Mouse (Mus musculus) CD8-positive naive resting alpha-beta T cell, adult 2 months (primary cell): ENCODE measurements around the gene Cirbp.
A peak's percentile ranks its signal among the peaks of the same experiment; 100 is the strongest.

Experiments used
- DNase-seq, 2 experiments: peaks; one replicate each; pipeline ENCODE4 v3.0.0; 2022; ENCODE audit warnings: low read depth in 2 of 2, low spot score in 2 of 2

The Cirbp gene

DNA sequence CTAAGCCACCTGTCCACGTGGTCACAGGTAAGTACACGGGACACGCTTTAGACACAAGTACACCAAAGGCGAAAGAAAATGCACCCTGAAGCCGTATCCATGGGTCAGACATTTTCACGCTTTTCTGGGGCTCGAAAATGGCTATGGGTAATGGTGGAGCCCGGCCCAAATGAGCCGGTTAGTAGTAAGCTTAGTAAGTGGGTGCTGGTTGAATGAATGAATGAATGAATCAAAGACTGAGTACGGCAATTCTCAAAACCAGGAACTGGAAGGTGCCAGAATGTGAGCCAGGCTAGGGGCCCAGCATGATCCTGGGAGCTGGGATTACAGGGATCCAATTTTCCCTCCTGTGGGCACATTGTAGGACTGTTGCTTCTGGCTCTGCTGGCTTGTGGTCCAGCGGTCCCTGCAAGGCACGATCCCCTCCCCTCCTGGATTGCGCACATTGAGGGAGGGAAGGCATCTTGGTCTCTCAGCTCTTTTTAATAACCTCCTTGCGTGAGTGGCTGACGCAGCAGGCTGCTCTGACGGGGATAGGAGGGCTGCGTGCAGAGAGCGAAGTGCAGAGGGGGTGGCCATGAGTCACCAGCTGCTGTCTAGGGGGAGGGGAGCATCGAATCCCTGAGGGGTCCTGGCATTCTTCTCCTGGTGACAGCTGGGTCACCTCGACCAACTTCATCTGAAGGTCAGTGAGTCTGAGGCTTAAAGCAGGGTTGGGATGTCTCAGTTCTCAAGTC lies at the start of gene Cirbp:
TSS of gene Cirbp (plus strand) at position 594 of the 737 bp plus-strand sequence.
- no peak for DNase-seq

DNA sequence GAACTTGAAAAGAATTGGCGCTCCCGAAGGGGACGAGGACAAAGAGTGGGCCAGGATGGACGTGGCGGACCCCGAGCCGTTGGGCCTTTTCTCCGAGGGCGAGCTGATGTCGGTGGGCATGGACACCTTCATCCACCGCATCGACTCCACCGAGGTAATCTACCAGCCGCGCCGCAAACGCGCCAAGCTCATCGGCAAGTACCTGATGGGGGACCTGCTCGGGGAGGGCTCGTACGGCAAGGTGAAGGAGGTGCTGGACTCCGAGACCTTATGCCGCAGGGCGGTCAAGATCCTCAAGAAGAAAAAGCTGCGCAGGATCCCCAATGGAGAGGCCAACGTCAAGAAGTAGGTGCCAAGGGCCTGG lies 49.2 kb upstream of the Cirbp start:
- DNase-seq, result peak in 1 of 2 experiments; percentile 16

DNA sequence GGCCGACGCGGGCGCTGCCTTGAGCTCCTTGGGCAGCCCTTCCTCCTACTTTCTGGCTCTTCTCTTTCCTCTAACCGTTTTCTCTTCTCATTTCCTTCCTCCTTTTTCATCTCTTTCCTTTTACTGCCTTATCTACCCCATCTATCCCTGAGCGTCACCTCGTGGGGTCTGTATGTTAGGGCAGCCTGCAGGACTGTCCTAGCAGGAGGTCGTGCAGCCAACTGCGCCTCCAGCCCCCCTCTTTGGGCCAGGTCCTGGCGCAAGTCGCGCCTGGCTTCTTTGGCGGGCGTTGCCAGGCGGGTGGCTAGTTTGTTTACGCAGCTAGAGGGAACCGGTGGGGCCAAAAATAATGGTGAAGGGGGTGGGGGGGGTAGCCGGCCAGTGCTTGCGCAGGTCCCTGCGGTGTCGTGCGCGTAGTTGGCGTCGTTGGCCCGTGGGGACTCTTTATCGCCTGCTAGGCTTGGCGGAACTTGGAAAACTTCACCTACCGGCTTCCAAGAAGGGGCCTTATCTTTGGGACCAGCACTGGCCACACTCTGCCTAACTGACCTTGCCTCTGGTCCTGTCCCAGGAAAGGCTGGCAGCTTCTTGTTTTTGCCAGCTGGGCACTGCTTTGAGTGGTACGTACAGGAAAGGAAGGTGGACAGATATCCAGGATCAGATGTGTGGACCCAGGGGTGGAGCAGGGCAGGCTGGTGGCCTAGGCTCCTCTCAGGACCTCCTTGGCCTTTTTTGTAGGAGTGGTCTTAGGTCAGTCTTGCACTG lies 48.7 kb upstream of the Cirbp start:
- DNase-seq, result no peak

- DNase-seq, result no peak
These were observed 48.0 kb upstream of the Cirbp start for GRCm38 (mm10) chr10:80117736-80118135.

DNA sequence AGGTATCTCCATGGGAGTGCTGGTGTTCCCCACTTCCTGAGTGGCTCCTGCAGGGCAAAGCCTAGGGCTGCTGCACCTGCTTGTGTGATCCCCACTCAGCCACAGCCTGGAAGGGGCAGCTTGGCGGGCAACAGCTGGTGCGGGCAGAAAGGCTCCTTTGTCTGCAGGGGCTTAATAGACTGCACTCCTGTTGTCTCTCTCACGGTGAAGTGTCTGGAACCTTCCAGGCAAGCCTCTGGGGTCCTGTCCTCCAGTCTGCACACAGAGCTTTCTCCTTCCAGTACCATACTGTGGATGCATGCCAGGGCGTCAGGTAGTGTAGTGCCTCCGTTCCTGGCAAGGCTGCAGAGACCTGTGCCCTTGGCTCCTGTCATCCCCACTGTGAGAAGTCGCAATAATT lies 47.2 kb upstream of the Cirbp start:
- DNase-seq, result no peak

DNA sequence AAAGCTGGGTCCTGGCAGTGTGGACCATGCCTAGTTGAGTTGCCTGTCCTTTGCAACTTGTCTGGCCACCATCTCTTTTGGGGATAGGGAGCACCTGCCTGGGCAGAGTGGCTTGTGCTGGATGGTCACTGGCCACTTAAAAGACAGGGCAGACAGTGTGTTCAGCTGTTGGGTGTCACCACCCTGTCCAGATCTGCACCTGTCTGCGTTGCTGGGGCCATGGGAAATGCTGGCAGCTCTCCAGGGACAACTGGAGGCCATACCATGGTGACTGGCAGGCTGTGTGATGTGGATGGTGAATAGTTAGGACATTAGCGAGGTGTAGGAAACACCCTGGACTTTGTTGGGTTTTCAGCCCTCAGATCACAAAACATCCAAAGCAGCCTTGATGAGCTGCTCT lies 45.6 kb upstream of the Cirbp start:
- DNase-seq, result no peak

GRCm38 (mm10) chr10:80121639-80122038 lies 44.1 kb upstream of the Cirbp start:
- no peak for DNase-seq

- no peak for DNase-seq
These were observed 41.7 kb upstream of the Cirbp start for GRCm38 (mm10) chr10:80123932-80124562.

DNA sequence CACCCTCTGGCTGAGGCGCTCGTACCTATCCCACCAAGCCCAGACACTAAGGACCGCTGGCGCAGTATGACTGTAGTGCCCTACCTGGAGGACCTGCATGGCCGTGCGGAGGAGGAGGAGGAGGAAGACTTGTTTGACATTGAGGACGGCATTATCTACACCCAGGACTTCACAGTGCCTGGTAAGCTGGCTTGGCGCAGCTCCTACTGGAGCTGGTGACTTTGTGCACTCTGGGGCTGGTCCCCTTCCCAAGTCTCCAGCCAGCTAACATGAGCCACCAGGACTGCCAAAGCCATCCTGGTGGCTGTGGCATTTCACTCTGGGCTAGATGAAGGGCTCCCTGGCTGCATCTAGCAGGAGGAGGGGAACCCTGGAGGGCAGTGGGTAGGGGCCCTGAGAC lies 37.9 kb upstream of the Cirbp start:
- DNase-seq, result no peak

DNA sequence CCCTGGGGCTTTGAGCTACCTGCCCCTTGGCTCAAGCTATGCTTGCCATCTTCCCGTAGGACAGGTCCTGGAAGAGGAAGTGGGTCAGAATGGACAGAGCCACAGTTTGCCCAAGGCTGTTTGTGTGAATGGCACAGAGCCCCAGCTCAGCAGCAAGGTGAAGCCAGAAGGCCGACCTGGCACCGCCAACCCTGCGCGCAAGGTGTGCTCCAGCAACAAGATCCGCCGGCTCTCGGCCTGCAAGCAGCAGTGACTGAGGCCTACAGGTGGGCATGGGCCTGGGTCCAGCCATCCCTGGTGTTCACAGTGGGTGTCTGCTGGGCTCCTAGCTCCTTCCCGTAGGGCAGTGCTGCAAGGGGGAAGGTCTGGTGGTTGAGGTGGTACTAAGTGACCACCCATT lies 35.9 kb upstream of the Cirbp start:
- no peak for DNase-seq

GRCm38 (mm10) chr10:80130403-80131031 lies 35.3 kb upstream of the Cirbp start:
- DNase-seq, result no peak

GRCm38 (mm10) chr10:80131316-80131951 lies 34.4 kb upstream of the Cirbp start:
- DNase-seq, result no peak

- no peak for DNase-seq
These were observed 33.8 kb upstream of the Cirbp start for GRCm38 (mm10) chr10:80131952-80132350.

DNA sequence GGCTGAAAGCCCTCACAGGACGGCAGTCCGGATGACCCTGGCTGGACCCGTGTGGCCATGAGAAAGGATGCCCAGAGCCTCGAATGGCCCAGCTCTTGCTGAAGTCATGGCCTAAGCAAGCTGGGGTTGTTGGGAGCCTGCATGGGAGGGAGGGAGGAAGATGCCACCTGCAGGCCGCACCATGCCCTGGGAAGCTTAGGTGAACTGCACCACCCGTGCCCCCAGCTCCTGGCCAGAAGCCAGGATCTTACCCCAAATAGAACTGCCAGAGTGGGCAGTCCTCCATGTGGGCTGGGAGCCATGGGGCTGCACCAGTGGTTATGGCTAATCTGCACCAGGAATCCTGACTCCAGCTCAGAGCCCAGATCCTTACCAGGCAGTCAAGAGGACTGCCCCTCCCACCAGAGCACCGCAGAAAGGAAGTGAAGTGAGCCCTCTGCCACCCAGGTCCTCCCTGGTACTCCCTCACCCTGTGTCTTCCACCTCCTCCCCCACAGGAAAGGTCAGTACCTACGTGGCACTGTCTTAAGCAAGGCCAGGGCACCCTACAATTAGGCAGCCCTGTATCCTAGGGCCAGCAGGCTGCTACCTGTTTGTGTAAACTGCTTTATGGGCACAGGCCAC lies 32.4 kb upstream of the Cirbp start:
- DNase-seq, result no peak

DNA sequence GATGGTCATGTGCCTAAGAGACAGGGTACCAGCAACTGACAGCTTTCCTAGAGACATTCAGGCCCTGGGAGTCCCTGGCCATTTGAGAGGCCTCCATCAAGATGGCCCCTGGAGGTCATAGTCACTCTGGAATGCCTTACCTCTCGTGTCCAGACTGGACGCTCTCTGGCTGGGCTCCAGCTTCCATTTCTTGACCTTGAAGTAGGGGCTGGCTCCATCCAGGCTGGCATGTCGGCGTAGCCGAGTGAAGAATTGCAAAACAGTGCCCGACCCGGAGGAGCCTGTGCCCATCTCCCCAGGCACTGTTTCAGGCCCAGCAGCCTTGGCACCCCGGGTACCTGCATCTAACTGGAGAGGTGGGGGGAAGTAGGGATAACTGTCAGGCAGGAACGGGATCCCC lies 31.4 kb upstream of the Cirbp start:
- no peak for DNase-seq

- no peak for DNase-seq
These were observed 30.6 kb upstream of the Cirbp start for GRCm38 (mm10) chr10:80135161-80135560.

DNA sequence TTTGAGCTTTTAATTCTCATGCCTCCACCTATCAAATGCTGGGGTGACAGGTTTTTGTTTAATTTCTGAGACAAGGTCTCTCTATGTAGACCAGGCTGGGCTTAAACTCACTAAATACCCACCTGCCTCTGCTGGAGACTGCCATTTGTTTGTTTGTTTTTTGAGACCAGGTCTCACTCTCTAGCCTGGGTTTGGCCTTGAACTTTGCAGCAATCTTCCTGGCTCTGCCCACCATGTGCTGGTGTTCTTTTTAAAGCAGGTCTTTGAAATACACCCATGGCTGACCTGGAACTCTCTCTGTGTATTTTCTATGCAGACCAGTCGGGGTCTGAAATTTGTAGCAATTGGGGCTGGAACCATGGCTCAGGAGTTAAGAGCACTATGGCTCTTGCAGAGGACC lies 30.1 kb upstream of the Cirbp start:
- DNase-seq, result no peak

DNA sequence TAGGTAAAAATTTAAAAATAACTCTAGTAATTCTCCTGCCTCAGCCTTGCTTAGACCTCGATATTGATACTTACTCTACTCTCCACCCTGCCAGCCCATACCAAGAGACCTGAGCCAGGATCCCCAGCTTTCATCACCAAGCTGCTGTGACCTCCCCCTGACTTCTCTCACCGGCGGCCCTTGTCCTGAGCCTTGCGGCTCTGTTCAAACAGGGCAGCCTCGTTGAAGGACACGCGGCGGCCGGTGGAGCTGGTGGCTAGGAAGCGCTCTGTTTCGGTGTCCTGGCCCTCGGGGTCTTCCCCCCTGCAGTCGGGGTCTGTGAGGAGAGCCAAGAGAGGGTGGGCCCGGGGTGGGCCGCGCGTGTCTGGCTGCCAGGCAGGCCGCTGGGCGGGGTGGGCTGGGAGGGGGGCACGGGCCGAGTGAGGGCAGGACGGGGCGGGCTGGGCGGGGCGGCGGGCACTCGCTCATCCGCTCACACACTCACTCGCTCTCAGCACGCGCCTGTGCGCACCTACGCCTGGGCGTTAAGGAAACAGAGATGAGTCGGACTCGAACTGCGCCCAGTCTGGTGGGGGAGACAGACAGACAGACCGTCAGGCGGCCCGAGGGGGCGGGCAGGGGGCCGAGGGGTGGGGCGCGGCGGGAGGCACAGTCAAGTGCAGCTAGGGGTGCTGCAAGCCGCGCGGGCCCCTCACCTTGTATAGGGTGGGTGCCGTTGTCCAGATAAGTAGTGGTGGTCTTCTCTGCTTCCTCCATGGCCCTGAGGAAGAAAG lies 29.4 kb upstream of the Cirbp start:
- DNase-seq, result no peak

- peak in 1 of 2 experiments; percentile 51 for DNase-seq
These were observed 28.7 kb upstream of the Cirbp start for GRCm38 (mm10) chr10:80136952-80137625.
